Mouse (Mus musculus) myocyte (in vitro differentiated cells): ENCODE measurements at regions not wholly inside any gene's neighbourhood (a gene's known extent, or its start where the extent isn't known, plus 50 kb on each side); places are given as distances from the start of the nearest gene placed in this dataset.

Source experiments
- H3K27me3 ChIP-seq: one replicate; pipeline ENCODE4 v1.6.1; 2011; ENCODE audit not compliant: control insufficient read depth, insufficient read depth, insufficient read length
- H3K36me3 ChIP-seq: one replicate; pipeline ENCODE4 v1.6.1; 2011; ENCODE audit not compliant: control insufficient read depth, insufficient read depth
- H3K4me2 ChIP-seq: one replicate; pipeline ENCODE4 v1.6.1; 2011; ENCODE audit warnings: low read depth, control low read depth
- H3K4me3 ChIP-seq: one replicate; pipeline ENCODE4 v1.5.1; 2011; ENCODE audit warnings: mild to moderate bottlenecking, control low read depth, moderate library complexity
- H3K79me2 ChIP-seq: one replicate; pipeline ENCODE4 v1.6.1; 2011; ENCODE audit not compliant: control insufficient read depth, insufficient read depth
- H3ac ChIP-seq: one replicate; pipeline ENCODE4 v1.6.1; 2011; ENCODE audit not compliant: control insufficient read depth, insufficient read length
- CEBPB ChIP-seq: IDR thresholded peaks from 2 replicates; pipeline ENCODE4 v1.6.1; 2011; ENCODE audit warnings: mild to moderate bottlenecking, moderate library complexity; ENCODE audit not compliant: poor library complexity, insufficient read depth, severe bottlenecking
- E2F4 ChIP-seq: IDR thresholded peaks from one replicate; pipeline ENCODE4 v1.6.1; 2011; ENCODE audit warnings: mild to moderate bottlenecking, control low read depth, moderate library complexity; ENCODE audit not compliant: insufficient read depth
- MAX ChIP-seq: IDR thresholded peaks from one replicate; pipeline ENCODE4 v1.6.1; 2011; ENCODE audit warnings: low read depth, mild to moderate bottlenecking, control low read depth
- MYOD1 ChIP-seq, 3 experiments: IDR thresholded peaks; one replicate each; pipeline ENCODE4 v1.6.1; 2011; ENCODE audit warnings: control low read depth in 2 of 3, low read depth in 2 of 3, mild to moderate bottlenecking in 2 of 3, moderate library complexity in 1 of 3; ENCODE audit not compliant: insufficient read length in 2 of 3, control insufficient read depth in 1 of 3
- MYOG ChIP-seq, 3 experiments: IDR thresholded peaks; one replicate each; pipeline ENCODE4 v1.6.1; 2011; ENCODE audit warnings: control low read depth in 2 of 3, low read depth in 2 of 3, mild to moderate bottlenecking in 2 of 3; ENCODE audit not compliant: insufficient read length in 2 of 3, control insufficient read depth in 1 of 3, insufficient read depth in 1 of 3
- POLR2A ChIP-seq: IDR thresholded peaks from one replicate; pipeline ENCODE4 v1.6.1; 2011; ENCODE audit warnings: low read depth, mild to moderate bottlenecking, control low read depth, moderate library complexity; ENCODE audit not compliant: insufficient read length
- POLR2AphosphoS2 ChIP-seq: IDR thresholded peaks from one replicate; pipeline ENCODE4 v1.6.1; 2011; ENCODE audit warnings: low read depth, control low read depth; ENCODE audit not compliant: insufficient read length
- REST ChIP-seq: IDR thresholded peaks from one replicate; pipeline ENCODE4 v1.6.1; 2011; ENCODE audit warnings: mild to moderate bottlenecking, control low read depth, moderate library complexity; ENCODE audit not compliant: insufficient read depth, insufficient read length
- SRF ChIP-seq: IDR thresholded peaks from one replicate; pipeline ENCODE4 v1.6.1; 2011; ENCODE audit warnings: low read depth; ENCODE audit not compliant: control insufficient read depth, insufficient read length
- TCF12 ChIP-seq: IDR thresholded peaks from one replicate; pipeline ENCODE4 v1.6.1; 2011; ENCODE audit warnings: mild to moderate bottlenecking, control low read depth; ENCODE audit not compliant: poor library complexity, insufficient read depth, severe bottlenecking
- TCF3 ChIP-seq: IDR thresholded peaks from one replicate; pipeline ENCODE4 v1.6.1; 2011; ENCODE audit warnings: low read depth, control low read depth; ENCODE audit not compliant: insufficient read length
- USF1 ChIP-seq: IDR thresholded peaks from one replicate; pipeline ENCODE4 v1.6.1; 2011; ENCODE audit warnings: low read depth, mild to moderate bottlenecking, control low read depth, moderate library complexity

DNA sequence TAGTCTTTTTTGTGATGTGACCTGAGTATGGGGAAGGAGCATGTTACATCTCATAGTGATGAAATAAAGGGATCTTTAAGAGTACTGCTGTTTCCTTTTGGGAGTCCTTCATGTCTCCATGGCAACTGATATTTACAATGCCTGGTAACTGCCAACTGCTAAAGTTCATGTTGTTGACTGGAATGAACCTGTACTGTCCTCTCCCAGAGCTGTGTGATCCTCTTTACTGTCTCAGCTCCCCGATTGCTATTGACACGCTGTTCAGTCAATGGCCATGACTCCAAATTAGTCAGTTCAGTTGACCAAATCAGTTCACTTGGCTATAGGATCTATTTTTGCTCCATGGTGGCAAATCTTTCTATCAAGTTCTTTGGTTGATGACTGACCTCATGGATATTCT, 167.8 kb upstream of the H2al1a start:
- Histone ChIP-seq H3K4me3 (no peak overlapping the region), H3K4me2 (no peak overlapping the region), H3K36me3 (no peaks in the 10 kb centered on the region), H3ac (no peak overlapping the region), H3K27me3 (no peaks in the 10 kb centered on the region), H3K79me2 (no peaks in the 10 kb centered on the region)
- TF ChIP-seq POLR2A (no peak), TCF12 (no peak), SRF (no peak), REST (no peak), MYOD1 (IDR thresholded peaks at IDR 0.05; ENCODE audit: control insufficient read depth in 1 of 3, insufficient read length in 2 of 3, low read depth in 2 of 3) (no peak), E2F4 (no peak), POLR2AphosphoS2 (no peak), USF1 (no peak), MYOG (IDR thresholded peaks at IDR 0.05; ENCODE audit: control insufficient read depth in 1 of 3, insufficient read depth in 1 of 3, insufficient read length in 2 of 3, low read depth in 2 of 3) (no peak), CEBPB (no peak), MAX (no peak), TCF3 (no peak)

DNA sequence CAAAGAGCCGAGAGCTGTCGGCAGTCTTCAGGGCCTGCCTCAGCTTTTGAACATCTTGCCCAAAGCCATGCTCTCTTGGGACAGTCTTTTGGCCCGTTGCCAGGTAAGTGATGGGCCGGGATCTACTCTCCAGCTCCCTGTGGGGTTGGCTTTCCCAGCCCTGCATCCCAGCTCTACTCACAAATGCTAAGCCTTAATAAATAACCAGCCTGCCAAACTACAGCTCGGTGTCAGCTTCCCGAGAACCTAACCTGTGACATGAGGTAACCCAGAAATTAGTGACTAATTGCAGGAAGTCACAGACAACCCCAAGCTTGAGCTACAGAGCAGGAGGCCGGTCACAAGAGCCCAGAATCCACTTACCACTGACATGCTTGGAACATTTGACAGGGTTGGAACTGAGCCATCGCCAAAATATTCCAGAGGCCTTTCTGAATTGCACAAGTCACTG, 159.1 kb upstream of the H2al1a start:
- H3K79me2 ChIP-seq: no peaks in the 10 kb centered on the region
- no peaks in the 10 kb centered on the region for H3K36me3 ChIP-seq
- no peak overlapping the region for H3K4me3 ChIP-seq
- no peak overlapping the region for H3ac ChIP-seq
- no peaks in the 10 kb centered on the region for H3K27me3 ChIP-seq
- no peak overlapping the region for H3K4me2 ChIP-seq
- TF ChIP-seq POLR2AphosphoS2 (no peak), REST (no peak), E2F4 (no peak), MAX (no peak), POLR2A (no peak), SRF (no peak), USF1 (no peak), MYOD1 (IDR thresholded peaks at IDR 0.05; ENCODE audit: control insufficient read depth in 1 of 3, insufficient read length in 2 of 3, low read depth in 2 of 3) (no peak), TCF3 (no peak), MYOG (IDR thresholded peaks at IDR 0.05; ENCODE audit: control insufficient read depth in 1 of 3, insufficient read depth in 1 of 3, insufficient read length in 2 of 3, low read depth in 2 of 3) (no peak), TCF12 (no peak), CEBPB (no peak)

DNA sequence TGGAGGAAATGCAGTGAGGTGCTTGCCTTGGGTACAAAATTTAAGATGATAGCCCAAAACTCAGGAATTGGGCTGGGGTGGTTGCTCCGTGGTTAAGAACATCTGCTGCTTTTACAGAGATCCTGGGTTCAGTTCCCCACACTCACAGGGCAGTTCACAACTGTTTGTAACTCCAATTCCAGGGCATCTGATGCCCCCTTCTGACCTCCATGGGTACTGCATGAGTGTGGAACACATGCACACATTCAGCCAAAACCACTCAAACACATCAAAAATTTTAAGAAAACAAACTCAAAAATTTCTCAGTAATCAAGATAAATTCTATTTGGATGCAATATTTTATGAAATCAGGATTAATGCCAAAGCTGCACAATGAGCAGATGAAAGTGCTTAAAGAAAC, 157.8 kb upstream of the H2al1a start:
- H3K4me3 ChIP-seq: no peak overlapping the region
- no peaks in the 10 kb centered on the region for H3K27me3 ChIP-seq
- H3ac ChIP-seq: no peak overlapping the region
- H3K36me3 ChIP-seq: no peaks in the 10 kb centered on the region
- no peak overlapping the region for H3K4me2 ChIP-seq
- no peaks in the 10 kb centered on the region for H3K79me2 ChIP-seq
- TF ChIP-seq MYOD1 (IDR thresholded peaks at IDR 0.05; ENCODE audit: control insufficient read depth in 1 of 3, insufficient read length in 2 of 3, low read depth in 2 of 3) (no peak), MYOG (IDR thresholded peaks at IDR 0.05; ENCODE audit: control insufficient read depth in 1 of 3, insufficient read depth in 1 of 3, insufficient read length in 2 of 3, low read depth in 2 of 3) (no peak), CEBPB (no peak), TCF3 (no peak), E2F4 (no peak), TCF12 (no peak), REST (no peak), USF1 (no peak), MAX (no peak), POLR2A (no peak), SRF (no peak), POLR2AphosphoS2 (no peak)

DNA sequence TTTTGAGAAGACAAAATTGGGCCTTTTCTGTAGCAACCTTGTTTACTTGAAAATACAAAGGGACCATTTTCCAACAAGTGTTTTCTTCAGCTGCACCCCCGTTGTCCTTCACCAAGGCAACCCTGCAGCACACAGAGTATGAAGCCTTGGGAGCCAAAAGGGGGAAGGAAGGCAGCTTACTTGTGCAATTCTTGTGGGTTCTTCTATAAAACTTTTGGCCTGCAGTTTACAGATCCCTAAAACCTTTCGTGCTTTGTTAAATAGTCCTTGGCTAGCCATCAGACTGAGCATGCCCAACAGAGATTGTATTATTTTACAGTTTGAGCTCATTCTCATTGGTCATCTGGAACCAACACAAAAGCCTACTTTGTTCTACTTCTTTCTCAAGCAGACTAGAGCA, 140.6 kb upstream of the H2al1a start:
- no peaks in the 10 kb centered on the region for H3K79me2 ChIP-seq
- no peaks in the 10 kb centered on the region for H3K36me3 ChIP-seq
- no peaks in the 10 kb centered on the region for H3K27me3 ChIP-seq
- no peak overlapping the region for H3K4me3 ChIP-seq
- H3K4me2 ChIP-seq: no peak overlapping the region
- H3ac ChIP-seq: no peak overlapping the region
- TF ChIP-seq MAX (no peak), E2F4 (no peak)

DNA sequence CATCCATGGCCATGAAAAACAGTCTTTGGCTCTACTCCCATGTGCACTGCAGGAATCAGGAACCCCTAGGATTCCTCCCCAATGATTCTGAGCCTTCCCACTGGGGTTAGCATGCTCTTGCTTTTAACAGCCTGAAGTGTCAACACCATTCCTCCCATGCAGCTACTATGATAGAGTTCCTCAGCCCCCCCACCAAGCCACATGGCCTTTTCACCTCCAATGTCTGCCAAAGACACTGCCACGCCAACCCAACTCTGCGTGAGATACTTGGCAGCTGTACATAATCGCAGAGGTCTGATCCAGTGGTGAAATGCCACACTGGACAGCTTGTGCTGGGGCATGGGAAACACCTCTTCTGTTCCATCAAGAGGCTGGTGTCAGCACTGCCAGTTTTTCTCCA, 128.6 kb upstream of the H2al1a start:
- Histone ChIP-seq H3K4me3 (no peak overlapping the region), H3K79me2 (no peaks in the 10 kb centered on the region), H3ac (no peak overlapping the region), H3K27me3 (no peaks in the 10 kb centered on the region), H3K36me3 (no peaks in the 10 kb centered on the region), H3K4me2 (no peak overlapping the region)
- TF ChIP-seq MYOD1 (IDR thresholded peaks at IDR 0.05; ENCODE audit: control insufficient read depth in 1 of 3, insufficient read length in 2 of 3, low read depth in 2 of 3) (no peak), MAX (no peak), TCF3 (no peak), MYOG (IDR thresholded peaks at IDR 0.05; ENCODE audit: control insufficient read depth in 1 of 3, insufficient read depth in 1 of 3, insufficient read length in 2 of 3, low read depth in 2 of 3) (no peak), TCF12 (no peak), CEBPB (no peak), SRF (no peak)
